Mouse (Mus musculus) lung, adult 2 months (tissue): Measurements from ENCODE around the gene Rpl41.

ENCODE experiments used
- CTCF ChIP-seq: fragments of 200-500 bp; IDR thresholded peaks from 2 replicates; pipeline ENCODE4 v1.5.1; 2011; ENCODE audit warnings: mild to moderate bottlenecking, low read length, control low read depth; ENCODE audit not compliant: insufficient read depth
- POLR2A ChIP-seq: fragments of 200-500 bp; IDR thresholded peaks from 2 replicates; pipeline ENCODE4 v1.6.1; 2011; ENCODE audit warnings: low read depth, mild to moderate bottlenecking, control low read depth, low read length, borderline replicate concordance; ENCODE audit errors: extremely low read depth

DNA sequence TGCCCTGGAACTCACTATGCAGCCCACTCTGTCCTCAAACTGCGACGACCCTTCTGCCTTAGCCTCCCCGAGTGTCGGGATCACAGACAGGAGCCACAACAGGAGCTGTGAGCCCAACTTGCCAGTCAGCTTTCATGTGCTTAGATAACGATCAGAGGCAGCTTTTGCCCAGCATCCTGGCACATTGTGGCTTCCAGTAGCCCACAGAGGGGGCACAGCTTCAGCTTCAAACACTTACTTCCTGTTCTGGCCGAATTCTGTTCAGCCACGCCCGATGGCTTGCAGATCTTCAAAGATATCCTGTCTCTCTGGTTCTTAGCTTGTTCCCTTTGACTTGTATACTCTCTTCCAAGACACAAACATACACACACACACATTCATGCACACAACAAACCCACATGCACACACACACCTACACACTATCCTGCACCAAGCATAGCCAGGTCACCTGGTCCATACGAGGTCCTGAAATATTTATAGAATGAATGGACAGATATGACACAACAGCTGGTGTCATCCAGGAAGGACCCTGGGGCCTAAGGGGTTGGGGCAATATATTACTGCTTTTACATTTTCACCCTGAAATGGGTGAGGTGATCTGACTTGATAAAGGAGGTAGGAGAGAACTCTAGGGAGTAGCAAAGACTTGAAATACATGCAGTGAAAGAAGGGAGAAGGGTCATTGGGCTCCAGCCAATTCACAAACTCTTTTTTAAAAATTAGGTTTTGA, 44.3 kb downstream of the Rpl41 start:
- TF ChIP-seq CTCF (no peak), POLR2A (no peak)
